In the genomic region with DNA sequence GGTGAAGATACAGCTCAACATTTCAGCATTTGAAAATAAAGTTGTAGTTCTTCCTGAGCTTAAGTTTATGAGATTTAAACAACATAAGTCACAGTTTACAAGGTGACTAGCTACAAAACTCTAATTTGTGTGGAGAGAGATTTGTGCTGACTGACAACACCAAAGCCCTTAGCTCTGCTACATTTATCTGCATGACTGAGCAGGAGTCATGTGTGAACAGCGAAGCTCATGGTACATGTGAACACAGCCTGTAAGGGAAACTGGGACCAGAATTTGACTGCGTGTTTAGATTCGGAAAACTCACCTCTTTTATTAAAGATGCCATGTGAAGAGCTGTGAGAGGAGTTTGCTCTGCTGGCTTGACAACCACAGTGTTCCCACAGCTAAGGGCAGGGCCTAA, we compare ENCODE assay signal across 32 mouse cellular contexts. TPM values are rescaled to one million over a fixed set of nuclear protein-coding genes. Genes with fewer than 3 reads are reported as not detected.
DNase-seq lines count a peak whose midpoint lies in the region; ATAC-seq lines count a peak whose summit lies in the region.
"Had no signal": no experiment of that assay in that cellular context is flagged by ENCODE, and none has a peak within 500 bp of the region (broad histone marks: within the 10 kb centered on the region; RNA-seq: fewer than 3 reads in every experiment).

No protein-coding gene starts in this region.

- H3K4me3 ChIP-seq in embryonic facial prominence, embryonic 14.5 days (ENCODE audit: low read depth, low read length), result no peak overlapping the region
- H3K4me3 ChIP-seq in embryonic facial prominence, embryonic 10.5 days, result no peak overlapping the region
- no peak overlapping the region for H3K4me3 ChIP-seq in kidney, embryonic 14.5 days (ENCODE audit: low read length)
- no peak overlapping the region for H3K4me3 ChIP-seq in hindbrain, embryonic 14.5 days (replicated peaks; ENCODE audit: low read length)
- H3K4me3 ChIP-seq: forebrain, embryonic 10.5 days; gastrocnemius, adult 2 months; hindbrain, embryonic 13.5 days; limb, embryonic 10.5 days; limb, embryonic 15.5 days; liver, embryonic 13.5 days had no signal

- H3K27me3 ChIP-seq in embryonic facial prominence, embryonic 14.5 days (replicated peaks; ENCODE audit: control insufficient read depth, insufficient read depth, low read length), result no peaks in the 10 kb centered on the region
- no peaks in the 10 kb centered on the region for H3K27me3 ChIP-seq in embryonic facial prominence, embryonic 10.5 days (replicated peaks; ENCODE audit: low read depth, poor library complexity, severe bottlenecking)
- no peaks in the 10 kb centered on the region for H3K27me3 ChIP-seq in kidney, embryonic 14.5 days (ENCODE audit: control insufficient read depth, insufficient read depth, low read length)
- no peaks in the 10 kb centered on the region for H3K27me3 ChIP-seq in hindbrain, embryonic 14.5 days (ENCODE audit: control insufficient read depth, insufficient read depth, low read length)
- H3K27me3 ChIP-seq: CH12.LX; hindbrain, embryonic 13.5 days; limb, embryonic 15.5 days; liver, embryonic 13.5 days had no signal

- WGBS in embryonic facial prominence, embryonic 14.5 days, result 82% methylated on average over 3 of the region's 3 CpGs
- 88% methylated on average over 3 of the region's 3 CpGs for WGBS in embryonic facial prominence, embryonic 10.5 days
- WGBS in kidney, embryonic 14.5 days, result 63% methylated on average over 3 of the region's 3 CpGs
- 81% methylated on average over 3 of the region's 3 CpGs for WGBS in hindbrain, embryonic 14.5 days

- peak; percentile 10 for DNase-seq in embryonic facial prominence, embryonic 14.5 days (ENCODE audit: low spot score)
- DNase-seq in embryonic facial prominence, embryonic 10.5 days (ENCODE audit: low spot score), result no peak
- peak; percentile 21 for DNase-seq in kidney, postnatal 14 days
- DNase-seq in layer of hippocampus, postnatal 14 days (ENCODE audit: low spot score in 2 of 2), result no peak
- no peak for DNase-seq in hindbrain, embryonic 14.5 days (ENCODE audit: low spot score)
- no peak for DNase-seq in adrenal gland, adult 2 months
- no peak for DNase-seq in urinary bladder, postnatal 14 days (ENCODE audit: low spot score)
- DNase-seq: adrenal gland, postnatal 25 days; cerebellum, adult 2 months; cerebellum, postnatal 14 days; gastrocnemius, adult 2 months; gastrocnemius, postnatal 36 days; heart, adult 18-20 months; heart, postnatal 4 days; liver, embryonic 13.5 days; lung, adult 18-20 months; lung, postnatal 10 days; midbrain, embryonic 14.5 days; right cerebral cortex, postnatal 25 days; spleen, adult 18-20 months; thymus, postnatal 25 days had no signal

- ATAC-seq in embryonic facial prominence, embryonic 14.5 days (ENCODE audit: low read depth), result no peak
- peak; percentile 73; the same call in 1 of the 2 replicates for ATAC-seq in kidney, embryonic 14.5 days (ENCODE audit: low FRiP score, low TSS enrichment)
- no peak for ATAC-seq in hindbrain, embryonic 14.5 days (ENCODE audit: low FRiP score)
- ATAC-seq: forebrain, embryonic 16.5 days had no signal

- no peaks in the 10 kb centered on the region for H3K4me1 ChIP-seq in embryonic facial prominence, embryonic 14.5 days (ENCODE audit: control insufficient read depth, insufficient read depth, low read length)
- H3K4me1 ChIP-seq in embryonic facial prominence, embryonic 10.5 days, result no peaks in the 10 kb centered on the region
- no peaks in the 10 kb centered on the region for H3K4me1 ChIP-seq in kidney, embryonic 14.5 days (ENCODE audit: control insufficient read depth, insufficient read depth, low read length)
- no peaks in the 10 kb centered on the region for H3K4me1 ChIP-seq in hindbrain, embryonic 14.5 days (replicated peaks; ENCODE audit: control insufficient read depth, insufficient read depth, low read length)
- H3K4me1 ChIP-seq: forebrain, embryonic 10.5 days; hindbrain, embryonic 13.5 days; limb, embryonic 10.5 days; limb, embryonic 15.5 days; liver, embryonic 13.5 days had no signal

- no peak overlapping the region for H3K4me2 ChIP-seq in embryonic facial prominence, embryonic 14.5 days (ENCODE audit: low read depth, low read length)
- H3K4me2 ChIP-seq in kidney, embryonic 14.5 days (replicated peaks; ENCODE audit: low read depth, low read length), result no peak overlapping the region
- no peak overlapping the region for H3K4me2 ChIP-seq in hindbrain, embryonic 14.5 days (replicated peaks)
- H3K4me2 ChIP-seq: heart, embryonic 11.5 days; hindbrain, embryonic 13.5 days; limb, embryonic 15.5 days; liver, embryonic 13.5 days had no signal

- H3K27ac ChIP-seq in embryonic facial prominence, embryonic 14.5 days (replicated peaks; ENCODE audit: low read depth, low read length), result no peak overlapping the region
- no peak overlapping the region for H3K27ac ChIP-seq in embryonic facial prominence, embryonic 10.5 days (replicated peaks)
- no peak overlapping the region for H3K27ac ChIP-seq in kidney, embryonic 14.5 days (ENCODE audit: low read depth, low read length)
- H3K27ac ChIP-seq in hindbrain, embryonic 14.5 days, result no peak overlapping the region
- H3K27ac ChIP-seq: forebrain, embryonic 10.5 days; gastrocnemius, adult 2 months; hindbrain, embryonic 13.5 days; limb, embryonic 10.5 days; limb, embryonic 15.5 days; liver, embryonic 13.5 days; macrophage had no signal

- no peaks in the 10 kb centered on the region for H3K9me3 ChIP-seq in embryonic facial prominence, embryonic 14.5 days (ENCODE audit: control insufficient read depth, low read length)
- H3K9me3 ChIP-seq in embryonic facial prominence, embryonic 10.5 days, result no peaks in the 10 kb centered on the region
- H3K9me3 ChIP-seq in kidney, embryonic 14.5 days (ENCODE audit: control insufficient read depth, low read length), result no peaks in the 10 kb centered on the region
- no peaks in the 10 kb centered on the region for H3K9me3 ChIP-seq in hindbrain, embryonic 14.5 days (ENCODE audit: control insufficient read depth, low read length)
- H3K9me3 ChIP-seq: forebrain, embryonic 10.5 days; hindbrain, embryonic 13.5 days; limb, embryonic 10.5 days; limb, embryonic 15.5 days; liver, embryonic 13.5 days had no signal

- no peak overlapping the region for H3K9ac ChIP-seq in embryonic facial prominence, embryonic 14.5 days (ENCODE audit: low read depth, low read length)
- no peak overlapping the region for H3K9ac ChIP-seq in kidney, embryonic 14.5 days (ENCODE audit: low read depth, low read length)
- H3K9ac ChIP-seq in hindbrain, embryonic 14.5 days, result no peak overlapping the region
- H3K9ac ChIP-seq: hindbrain, embryonic 13.5 days; limb, embryonic 15.5 days; liver, embryonic 13.5 days had no signal

- no peaks in the 10 kb centered on the region for H3K36me3 ChIP-seq in embryonic facial prominence, embryonic 14.5 days (ENCODE audit: control insufficient read depth, insufficient read depth, low read length)
- no peaks in the 10 kb centered on the region for H3K36me3 ChIP-seq in embryonic facial prominence, embryonic 10.5 days (replicated peaks)
- H3K36me3 ChIP-seq in kidney, embryonic 14.5 days (ENCODE audit: control insufficient read depth, insufficient read depth, low read length), result no peaks in the 10 kb centered on the region
- no peaks in the 10 kb centered on the region for H3K36me3 ChIP-seq in hindbrain, embryonic 14.5 days (replicated peaks; ENCODE audit: control insufficient read depth, insufficient read depth)
- H3K36me3 ChIP-seq: forebrain, embryonic 10.5 days; hindbrain, embryonic 13.5 days; limb, embryonic 10.5 days; limb, embryonic 15.5 days; liver, embryonic 13.5 days had no signal

RNA-seq across cellular contexts. Expression of a gene that starts 11.7 kb away (rescaled TPM):
- polyA plus RNA-seq in embryonic facial prominence, embryonic 14.5 days (2014; fragmentation: Nextera tagmentation; extraction: Ambion mirVana), result 7.6 and 10.4 TPM in 2 replicates
- 2.8 and 3.6 TPM in 2 replicates for polyA plus RNA-seq in embryonic facial prominence, embryonic 10.5 days (2016; fragmentation: Nextera tagmentation; extraction: Ambion mirVana)
- 3.1 and 5.3 TPM in 2 replicates for polyA plus RNA-seq in kidney, embryonic 14.5 days (2014; fragmentation: Nextera tagmentation; extraction: Ambion mirVana)
- total RNA-seq in layer of hippocampus, postnatal 14 days (2021), result under 1 TPM; 0.43 to 0.51 TPM
- 3.4 and 3.7 TPM in 2 replicates for polyA plus RNA-seq in hindbrain, embryonic 14.5 days (2014; fragmentation: Nextera tagmentation; extraction: Ambion mirVana)
- 10 to 100 TPM; 13.2 to 15.9 TPM for total RNA-seq in adrenal gland, adult 2 months (2021)
- polyA plus RNA-seq in adrenal gland, adult 2 months (2012; rRNA removed), result 1.6 and 2.3 TPM in 2 replicates
- total RNA-seq: monocyte, adult 5-6 weeks had no signal
- polyA plus RNA-seq: C2C12, macrophage had no signal

Comparison
In these comparisons a context has a peak if more than half of its experiments do, and no peak if none do; other contexts are left out.
1. DNase-seq: peak in embryonic facial prominence, embryonic 14.5 days (single experiment) and kidney, postnatal 14 days (single experiment); none in embryonic facial prominence, embryonic 10.5 days (single experiment), layer of hippocampus, postnatal 14 days (0 of 2), hindbrain, embryonic 14.5 days (single experiment), adrenal gland, adult 2 months (single experiment) and urinary bladder, postnatal 14 days (single experiment).